Mouse (Mus musculus): Measurements from ENCODE around the gene Mcts2.
"Not testable (repeated sequence)": the region's sequence is repeated elsewhere in the genome, so short reads cannot be mapped to it uniquely, and the experiment has no call there.

Mcts2 gene

GRCm38 (mm10) chr2:152686806-152687267, at the start of gene Mcts2:
Mcts2 (plus strand) TSS chr2:152687035.
- DNase-seq, result peak; percentile 98

GRCm38 (mm10) chr2:152637381-152637780, 49.5 kb upstream of the Mcts2 start:
- DNase-seq, result no peak

- DNase-seq, result no peak
These were observed 48.0 kb upstream of the Mcts2 start for GRCm38 (mm10) chr2:152638865-152639264.

- no peak for DNase-seq
These were observed 47.3 kb upstream of the Mcts2 start for GRCm38 (mm10) chr2:152639406-152640113.

GRCm38 (mm10) chr2:152652901-152653620, 33.8 kb upstream of the Mcts2 start:
- DNase-seq, result no peak

- no peak for DNase-seq
These were observed 32.7 kb upstream of the Mcts2 start for GRCm38 (mm10) chr2:152653874-152654715.

GRCm38 (mm10) chr2:152657398-152657797, 29.4 kb upstream of the Mcts2 start:
- DNase-seq, result no peak

- DNase-seq, result no peak
These were observed 25.7 kb upstream of the Mcts2 start for GRCm38 (mm10) chr2:152661163-152661562.

- not testable (repeated sequence) for DNase-seq
These were observed 20.6 kb upstream of the Mcts2 start for GRCm38 (mm10) chr2:152666191-152666590.

- peak; percentile 92 for DNase-seq
These were observed 17.6 kb upstream of the Mcts2 start, which contains the start of gene H13 for GRCm38 (mm10) chr2:152669256-152669638. H13 (plus strand) TSS chr2:152669461.

- DNase-seq, result peak; percentile 47
These were observed 17.0 kb upstream of the Mcts2 start for GRCm38 (mm10) chr2:152669639-152670484.

GRCm38 (mm10) chr2:152670983-152671641, 15.7 kb upstream of the Mcts2 start:
- peak; percentile 34 for DNase-seq

- peak; percentile 27 for DNase-seq
These were observed 15.2 kb upstream of the Mcts2 start for GRCm38 (mm10) chr2:152671642-152671999.

GRCm38 (mm10) chr2:152672166-152672565, 14.7 kb upstream of the Mcts2 start:
- peak; percentile 32 for DNase-seq

- peak; percentile 13 for DNase-seq
These were observed 12.7 kb upstream of the Mcts2 start for GRCm38 (mm10) chr2:152674148-152674547.

- peak; percentile 4 for DNase-seq
These were observed 11.5 kb upstream of the Mcts2 start for GRCm38 (mm10) chr2:152675252-152675791.

- peak; percentile 19 for DNase-seq
These were observed 8.5 kb upstream of the Mcts2 start for GRCm38 (mm10) chr2:152678302-152678701.

GRCm38 (mm10) chr2:152678925-152679324, 7.9 kb upstream of the Mcts2 start:
- peak; percentile 14 for DNase-seq

- DNase-seq, result peak; percentile 28
These were observed 7.0 kb upstream of the Mcts2 start for GRCm38 (mm10) chr2:152679701-152680355.

- no peak for DNase-seq
These were observed 3.7 kb upstream of the Mcts2 start for GRCm38 (mm10) chr2:152683086-152683485.

- no peak for DNase-seq
These were observed 436 bp upstream of the Mcts2 start for GRCm38 (mm10) chr2:152686399-152686798.
